Mouse (Mus musculus) frontal cortex, postnatal 36 days (tissue): ENCODE results near the gene Ube2o.

ENCODE experiments used
- DNase-seq, 2 experiments: peaks; one replicate each; pipeline ENCODE4 v3.0.0; 2022; ENCODE audit warnings: low spot score in 2 of 2

Gene Ube2o

GRCm38 (mm10) chr11:116543110-116543509 lies 38.1 kb downstream of the Ube2o start:
- peak in 1 of 2 experiments; percentile 64 for DNase-seq

DNA sequence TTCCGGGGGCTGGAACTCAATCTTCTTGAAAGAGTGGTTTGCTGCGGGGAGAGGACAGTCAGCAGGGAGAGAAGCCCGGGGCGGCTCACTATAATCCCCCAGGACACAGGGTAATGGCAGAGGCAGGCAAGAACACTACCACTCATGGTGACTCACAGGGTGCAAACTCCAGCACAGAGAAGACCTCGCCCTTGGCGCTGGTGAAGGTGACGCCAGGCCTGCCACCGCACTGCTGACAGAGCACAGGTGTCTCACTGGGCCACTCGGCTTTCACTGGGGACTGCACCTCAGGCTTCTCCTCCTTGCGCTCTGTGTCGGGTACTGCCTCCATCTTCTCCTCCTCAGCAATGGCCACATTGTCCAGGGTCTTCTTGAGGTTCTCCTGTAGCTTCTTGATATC lies 40.1 kb downstream of the Ube2o start:
- DNase-seq: no peak

DNA sequence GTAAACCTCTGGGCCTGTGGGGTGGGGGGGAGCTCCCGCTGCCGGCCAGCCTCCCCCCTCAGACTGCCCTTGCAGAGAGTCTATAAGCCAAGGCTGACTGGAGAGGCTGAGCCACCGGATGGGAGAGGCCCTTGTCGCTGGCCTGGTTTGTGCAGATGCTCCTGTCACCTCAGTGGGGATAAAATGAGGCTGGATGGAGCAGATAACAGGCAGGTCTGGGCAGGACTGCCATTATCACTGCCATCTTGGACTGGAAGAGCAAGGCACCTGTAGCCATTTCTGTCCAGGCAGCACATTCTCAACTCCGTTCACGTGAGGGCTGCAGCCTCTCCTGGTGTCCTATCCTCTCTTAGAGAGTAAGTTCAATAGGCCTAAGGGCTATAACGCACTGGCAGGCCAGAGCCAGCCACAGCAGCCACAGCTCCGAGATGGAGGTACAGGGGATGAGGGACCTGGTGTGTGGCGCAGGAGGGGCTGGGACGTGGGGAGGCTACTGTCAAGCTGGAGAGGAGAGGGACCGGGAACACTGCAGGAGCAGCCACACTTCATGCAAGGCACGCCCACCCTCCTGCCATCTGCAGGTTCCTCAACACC lies 43.0 kb downstream of the Ube2o start:
- no peak for DNase-seq

DNA sequence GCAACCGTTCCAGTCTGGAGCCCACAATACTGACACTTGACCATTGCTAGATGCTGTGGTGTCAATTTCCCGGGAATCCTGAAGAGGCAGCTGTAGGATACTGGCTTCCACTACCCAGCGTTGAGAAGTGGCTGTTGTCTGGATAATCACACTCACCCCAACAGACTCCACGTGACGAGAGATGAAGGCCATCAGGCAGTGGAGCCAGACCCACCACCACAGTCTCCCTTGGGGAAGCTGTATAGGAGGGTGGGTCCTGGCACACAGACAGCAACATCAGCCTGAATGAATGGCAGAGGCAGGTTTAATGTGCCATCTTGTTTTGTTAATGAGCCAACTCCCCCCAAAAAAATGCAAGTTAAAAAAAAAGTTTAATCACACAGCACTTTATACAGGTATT lies 43.9 kb downstream of the Ube2o start:
- no peak for DNase-seq

DNA sequence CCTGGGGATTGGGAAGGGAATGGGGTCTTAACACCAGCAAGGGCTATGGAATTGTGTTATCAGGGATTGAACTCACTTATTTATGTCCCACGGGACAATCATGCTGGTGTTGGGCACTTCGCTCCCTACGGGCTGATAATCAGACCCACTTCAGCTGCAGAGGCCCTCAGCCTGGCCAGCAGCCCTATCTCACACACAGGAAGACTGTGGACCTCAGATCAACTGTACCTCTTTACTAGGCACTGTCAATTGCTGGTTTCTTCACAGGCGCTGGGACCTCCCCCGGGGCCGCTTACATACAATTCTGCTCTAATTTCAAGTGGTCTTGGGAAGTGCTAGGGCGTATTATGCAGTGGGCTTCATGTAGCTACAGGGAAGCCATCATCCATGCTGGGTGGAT lies 44.6 kb downstream of the Ube2o start:
- no peak for DNase-seq

DNA sequence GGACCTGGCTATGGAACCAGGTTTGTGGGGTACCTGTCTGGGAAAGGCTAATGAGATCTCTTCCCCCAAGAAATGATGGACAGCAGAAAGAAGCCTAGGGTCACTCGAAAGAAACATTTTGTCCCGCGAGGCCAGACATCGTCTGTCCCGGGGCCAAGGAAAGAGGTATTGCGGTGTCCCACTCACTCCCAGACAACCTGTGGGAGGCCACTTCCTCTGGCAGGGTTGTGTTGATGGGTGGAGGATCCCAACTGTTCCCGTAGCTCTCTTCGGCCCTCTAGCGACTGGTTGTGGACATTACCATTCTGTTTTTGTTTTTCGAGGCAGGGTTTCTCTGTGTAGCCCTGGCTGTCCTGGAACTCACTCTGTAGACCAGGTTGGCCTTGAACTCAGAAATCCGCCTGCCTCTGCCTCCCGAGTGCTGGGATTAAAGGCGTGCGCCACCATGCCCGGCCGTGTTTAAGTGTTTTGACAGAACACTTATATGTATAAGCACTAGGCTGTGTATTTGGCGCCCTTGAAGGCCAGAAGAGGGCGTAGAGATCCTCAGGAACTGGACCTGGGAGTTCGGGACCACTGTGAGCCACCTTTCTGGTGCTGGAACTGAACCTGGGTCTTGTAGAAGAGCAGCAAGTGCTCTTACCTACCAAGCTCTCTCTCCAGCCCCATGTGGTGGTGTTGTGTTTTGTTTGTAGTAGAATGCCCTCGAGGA lies 46.9 kb downstream of the Ube2o start:
- DNase-seq: peak; percentile 69 to 73

GRCm38 (mm10) chr11:116533341-116534153 lies 47.7 kb downstream of the Ube2o start:
- no peak for DNase-seq

GRCm38 (mm10) chr11:116532810-116533338 lies 48.4 kb downstream of the Ube2o start:
- peak; percentile 49 to 54 for DNase-seq

DNA sequence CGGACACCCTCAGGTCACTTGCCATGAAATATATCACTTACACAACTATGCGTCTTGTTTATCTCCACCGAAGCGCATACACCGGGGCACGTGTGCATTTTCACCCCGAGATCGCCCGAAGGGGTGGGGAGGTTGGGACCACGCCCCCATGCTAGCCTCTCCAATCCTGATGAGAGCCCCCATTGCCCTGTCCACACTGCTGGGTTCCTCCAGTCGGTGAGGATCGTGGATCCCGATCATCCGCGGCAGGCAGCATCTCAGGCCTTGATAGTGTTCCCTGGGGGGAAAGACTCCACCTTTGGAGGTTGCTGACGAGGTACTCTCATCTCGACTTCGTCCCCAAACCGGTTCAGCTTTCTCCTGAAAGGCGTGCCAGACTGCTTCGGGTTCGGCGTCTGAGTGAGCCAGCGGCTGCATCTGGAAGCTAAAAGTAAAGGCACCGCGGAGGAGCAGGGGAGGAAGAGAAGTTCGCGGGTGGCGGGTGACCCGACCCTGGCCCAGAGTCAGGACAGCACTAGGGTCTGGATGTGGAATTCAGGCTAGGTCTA lies 48.9 kb downstream of the Ube2o start:
- no peak for DNase-seq

DNA sequence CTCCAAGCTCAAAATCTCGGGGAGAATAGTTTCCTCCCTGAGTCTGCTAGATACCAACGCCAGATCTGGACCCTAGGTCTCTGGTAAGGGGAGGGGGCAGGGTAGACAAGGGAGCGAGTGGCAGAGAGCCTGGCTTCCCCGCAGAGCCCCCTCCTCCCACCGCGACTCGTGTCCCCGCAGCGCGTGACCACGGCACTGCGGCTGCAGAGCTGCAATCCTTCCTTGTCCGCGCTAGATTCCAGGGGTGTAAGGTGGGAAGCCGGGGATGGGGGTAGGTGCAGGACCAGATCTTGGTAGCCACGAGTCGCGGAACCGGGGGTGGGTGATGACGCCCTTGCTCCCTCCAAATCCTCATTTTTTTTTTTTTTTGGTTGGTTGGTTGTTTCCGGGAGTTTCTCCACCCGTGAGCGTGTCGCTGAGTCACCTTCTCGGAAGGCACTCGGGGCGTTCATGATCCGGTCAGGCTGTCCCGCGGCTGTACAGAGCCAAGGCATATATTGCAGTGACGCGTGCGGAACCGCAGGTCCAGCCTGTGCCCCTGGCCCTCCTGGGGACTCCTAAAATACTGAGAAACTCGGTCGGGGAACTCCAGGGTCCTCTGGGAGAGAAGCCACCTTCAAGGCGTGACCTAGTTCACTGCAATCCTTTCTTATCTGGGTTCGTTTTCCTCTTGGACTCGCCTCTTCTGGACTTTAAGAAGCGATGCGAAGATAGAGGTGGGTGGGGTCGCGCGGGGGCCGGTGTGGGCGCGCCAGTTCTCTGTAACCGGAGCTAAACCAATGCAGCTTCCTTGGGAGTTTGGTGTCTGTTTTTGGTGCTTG lies 49.7 kb downstream of the Ube2o start:
- no peak for DNase-seq

DNA sequence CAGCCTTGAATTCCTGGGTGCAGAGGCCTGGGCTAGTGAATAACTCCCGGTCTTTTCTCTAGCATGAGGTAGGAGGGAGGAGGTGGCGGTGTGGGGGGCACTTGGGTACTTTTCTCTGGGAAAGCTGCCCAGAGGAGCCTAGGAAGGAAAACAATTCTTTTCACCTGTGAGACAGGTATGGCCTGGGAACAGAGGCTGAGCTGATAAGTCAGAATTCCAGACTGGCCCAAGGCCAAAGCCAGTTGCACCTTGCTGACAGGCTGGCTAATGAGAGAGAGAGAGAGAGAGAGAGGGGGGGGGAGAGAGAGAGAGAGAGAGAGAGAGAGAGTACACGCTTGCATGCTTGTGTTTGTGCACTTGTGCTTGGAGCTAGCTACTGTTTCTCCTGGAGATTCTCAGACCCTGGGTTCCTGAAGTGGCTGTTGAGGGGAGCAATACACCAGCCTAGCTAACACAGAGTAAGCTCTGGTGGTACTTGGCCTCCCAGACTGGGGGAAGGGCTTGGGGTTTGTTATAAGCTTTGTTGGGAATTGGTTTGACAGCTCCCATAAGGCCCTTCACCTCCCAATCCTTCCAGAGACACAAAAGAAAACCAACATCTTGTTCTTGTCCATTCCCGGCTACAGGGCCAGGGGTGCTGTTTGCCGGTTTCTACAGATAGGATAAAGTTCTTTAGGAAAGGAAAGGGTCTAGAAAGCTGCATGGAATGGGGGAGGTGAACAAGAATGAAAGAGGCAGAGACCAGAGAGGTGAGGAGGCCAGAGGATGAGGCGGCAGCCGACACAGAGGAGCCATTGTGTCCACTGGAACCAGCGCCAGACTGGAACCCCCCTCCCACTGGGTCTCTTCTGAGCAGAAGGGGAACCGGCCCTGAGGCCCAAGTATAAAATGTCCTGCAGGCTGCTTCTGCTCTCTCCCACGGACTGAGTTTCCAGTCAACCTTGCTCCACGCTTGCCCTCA lies 50.8 kb downstream of the Ube2o start, which contains the start of gene Sphk1:
Gene Sphk1 (plus strand): TSS at position 739 of the 961 bp plus-strand sequence.
- no peak for DNase-seq

GRCm38 (mm10) chr11:116528636-116529320 lies 52.5 kb downstream of the Ube2o start:
- DNase-seq: no peak

- DNase-seq: no peak
Measured at GRCm38 (mm10) chr11:116523699-116524189, 57.5 kb downstream of the Ube2o start.

DNA sequence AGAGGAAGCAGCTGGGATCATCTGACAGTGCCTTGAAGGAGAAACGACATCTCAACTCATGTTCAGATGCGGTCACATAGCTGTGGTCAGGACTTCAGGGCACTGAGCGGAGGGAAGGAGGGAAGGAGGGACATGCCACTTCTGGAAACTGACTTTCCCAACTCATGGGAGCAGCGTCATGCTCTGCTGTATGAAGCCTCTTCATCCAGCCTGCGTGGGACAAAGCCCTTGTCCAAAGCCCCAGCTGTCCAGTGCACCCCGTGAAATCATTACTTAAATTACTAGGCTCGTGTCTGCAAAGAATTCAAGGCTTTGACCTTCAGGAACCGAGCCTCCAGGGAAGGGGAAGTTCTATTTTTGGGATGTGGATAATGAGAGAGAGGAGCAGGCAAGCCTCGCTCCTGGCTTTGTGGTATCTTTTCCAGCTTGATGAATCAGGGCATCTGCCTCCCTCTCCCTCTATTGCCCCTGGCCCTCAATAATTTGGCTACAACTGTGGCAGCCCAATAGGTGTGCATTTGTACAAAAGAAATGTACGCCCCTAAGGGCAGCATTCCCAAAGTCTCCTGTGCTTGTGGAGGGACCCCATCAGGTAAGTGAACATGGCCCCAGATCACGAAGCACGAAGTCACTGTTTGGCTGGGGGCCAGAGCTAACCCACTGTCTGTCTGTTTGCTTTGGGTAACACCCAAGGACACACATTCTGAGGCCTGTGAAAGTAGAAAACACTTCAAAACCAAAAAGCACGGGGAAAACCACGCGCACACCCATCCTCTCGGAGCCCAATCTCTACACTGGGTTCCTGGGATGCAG lies 58.2 kb downstream of the Ube2o start:
- no peak for DNase-seq

GRCm38 (mm10) chr11:116522046-116522445 lies 59.2 kb downstream of the Ube2o start:
- DNase-seq: no peak

DNA sequence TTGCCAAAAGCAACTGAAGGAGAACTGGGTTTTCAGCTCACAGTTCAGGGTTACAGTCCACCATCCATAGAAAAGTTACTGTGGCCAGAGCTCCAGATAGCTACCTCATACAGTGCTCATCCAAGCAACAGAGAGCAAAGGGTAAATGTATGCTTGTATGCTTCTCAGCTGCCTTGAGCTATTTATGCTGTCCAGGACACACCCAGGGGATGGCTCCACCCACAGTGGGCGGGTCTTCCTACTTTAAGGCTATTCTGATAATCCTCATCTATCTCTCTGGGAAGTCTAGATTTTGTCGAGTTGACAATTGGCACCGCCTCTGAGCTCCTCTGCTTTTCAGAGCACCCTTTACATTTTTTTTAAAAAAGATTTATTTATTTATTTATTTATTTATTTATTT lies 60.1 kb downstream of the Ube2o start:
- no peak for DNase-seq

- no peak for DNase-seq
Measured at GRCm38 (mm10) chr11:116518482-116518881, 62.8 kb downstream of the Ube2o start.

GRCm38 (mm10) chr11:116515330-116516020 lies 65.8 kb downstream of the Ube2o start:
- DNase-seq: no peak
